Mouse (Mus musculus) G1E (cell line): ENCODE results near the gene Pcsk7. TPM values are rescaled to one million over a fixed set of nuclear protein-coding genes. Genes with fewer than 3 reads are reported as not detected.

Experiments
- ATAC-seq: 2 replicates; pipeline ENCODE4 v1.8.0; 2016; ENCODE audit warnings: mild to moderate bottlenecking; ENCODE audit not compliant: insufficient number of reproducible peaks, poor library complexity, low FRiP score, severe bottlenecking; ENCODE audit errors: extremely low read depth
- DNase-seq: peaks from one replicate; pipeline ENCODE4 v3.0.0; 2012; ENCODE audit warnings: low spot score
- H3K27me3 ChIP-seq: 2 replicates; pipeline ENCODE4 v1.6.1; 2012; ENCODE audit warnings: mild to moderate bottlenecking, low read length, inconsistent platforms; ENCODE audit not compliant: insufficient read depth
- H3K36me3 ChIP-seq: replicated peaks from 2 replicates; pipeline ENCODE3; 2012; ENCODE audit warnings: mild to moderate bottlenecking, inconsistent platforms
- H3K4me1 ChIP-seq: 2 replicates; pipeline ENCODE4 v1.6.1; 2012; ENCODE audit warnings: low read depth, low read length, inconsistent platforms, mixed read lengths; ENCODE audit not compliant: insufficient read depth
- H3K4me3 ChIP-seq: 2 replicates; pipeline ENCODE4 v1.5.1; 2012; ENCODE audit warnings: low read depth, mild to moderate bottlenecking, inconsistent platforms, low read length, moderate library complexity, mixed read lengths
- H3K9me3 ChIP-seq: replicated peaks from 2 replicates; pipeline ENCODE4 v1.6.1; 2012; ENCODE audit warnings: inconsistent platforms
- CTCF ChIP-seq: IDR thresholded peaks from 2 replicates; pipeline ENCODE4 v1.5.1; 2012; ENCODE audit warnings: low read depth, low read length, inconsistent platforms, mixed read lengths
- GATA1 ChIP-seq: IDR thresholded peaks from 2 replicates; pipeline ENCODE4 v1.6.1; 2012; ENCODE audit warnings: borderline replicate concordance, low read length, inconsistent platforms, mixed read lengths
- GATA2 ChIP-seq: IDR thresholded peaks from 2 replicates; pipeline ENCODE4 v1.6.1; 2012; ENCODE audit warnings: low read depth, low read length, inconsistent platforms, borderline replicate concordance
- POLR2AphosphoS5 ChIP-seq: IDR thresholded peaks from 2 replicates; pipeline ENCODE4 v1.6.1; 2012; ENCODE audit warnings: low read depth, low read length, inconsistent platforms; ENCODE audit not compliant: insufficient replicate concordance
- TAL1 ChIP-seq: conservative IDR thresholded peaks from 2 replicates; pipeline ENCODE4 v1.6.1; 2012; ENCODE audit warnings: low read depth, low read length, inconsistent platforms, mixed read lengths
- polyA plus RNA-seq: library from polyadenylated mRNA; stranded (reverse); fragments of >175 nt; gene quantifications from 2 replicates; pipeline ENCODE4 v1.2.3, GENCODE M21; 2012
- total RNA-seq, 2 experiments: library from RNA; stranded (forward) in 1 of 2; stranded (reverse) in 1 of 2; fragments of 200-1000 nt in 1 of 2; fragments of >200 nt in 1 of 2; fragmentation: Nextera tagmentation in 1 of 2; gene quantifications; 2 replicates each; pipeline ENCODE4 v1.2.3; 2014 to 2017

Pcsk7 gene
- total and polyA plus RNA-seq, 3 experiments, result 6.3 to 11.8 (median 7.1) TPM

DNA sequence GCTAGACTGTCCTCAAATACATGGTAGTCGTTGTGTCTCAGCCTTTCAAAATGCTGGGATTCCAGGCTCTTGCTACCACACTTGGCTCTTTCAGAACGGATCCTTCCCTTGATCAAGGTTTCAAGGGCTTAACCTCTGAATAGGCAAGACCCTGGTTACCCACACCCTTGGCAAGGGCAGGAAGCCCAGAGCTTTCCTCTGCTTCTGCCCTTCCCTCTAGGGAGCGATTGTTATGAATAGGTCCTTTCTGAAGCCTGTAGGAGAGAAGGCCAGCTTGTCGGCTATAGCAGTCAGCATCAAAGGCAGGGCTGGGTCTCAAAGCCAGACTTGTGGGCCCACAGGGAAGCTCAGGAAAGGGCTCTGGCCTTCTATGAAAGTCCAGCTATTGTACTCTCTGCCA, 52.6 kb downstream of the Pcsk7 start:
- TF ChIP-seq CTCF (no peak), TAL1 (no peak), GATA2 (no peak), POLR2AphosphoS5 (no peak), GATA1 (no peak)
- Histone ChIP-seq H3K27me3 (no peaks in the 10 kb centered on the region), H3K4me1 (peaks cover 27% of the 10 kb centered on the region), H3K9me3 (no peaks in the 10 kb centered on the region), H3K36me3 (peaks cover 59% of the 10 kb centered on the region), H3K4me3 (no peak overlapping the region)
- DNase-seq (no peak), ATAC-seq (no peak)

DNA sequence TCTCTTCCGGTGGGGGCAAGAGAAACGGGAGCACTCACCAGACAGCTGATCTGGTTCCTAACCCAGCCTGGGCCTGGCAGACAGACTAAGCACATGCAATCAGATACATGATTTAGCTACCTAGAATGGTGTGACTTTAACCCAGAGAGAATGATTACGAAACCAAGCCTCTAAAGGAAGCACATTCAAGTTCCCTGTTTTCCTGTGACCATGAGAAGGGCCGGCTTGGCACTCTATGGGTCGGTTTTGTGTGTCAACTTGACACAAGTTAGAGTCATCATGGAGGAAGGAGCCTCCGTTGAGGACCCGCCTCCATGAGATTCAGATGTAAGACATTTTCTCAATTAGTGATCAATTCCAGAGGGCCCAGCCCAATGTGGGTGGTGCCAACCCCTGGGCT, 53.4 kb downstream of the Pcsk7 start:
- Histone ChIP-seq H3K9me3 (no peaks in the 10 kb centered on the region), H3K4me1 (peaks cover 19% of the 10 kb centered on the region), H3K27me3 (no peaks in the 10 kb centered on the region), H3K36me3 (peaks cover 67% of the 10 kb centered on the region), H3K4me3 (no peak overlapping the region)
- DNase-seq, result no peak
- no peak for TF ChIP-seq POLR2AphosphoS5
- TF ChIP-seq TAL1, result no peak
- ATAC-seq, result no peak

DNA sequence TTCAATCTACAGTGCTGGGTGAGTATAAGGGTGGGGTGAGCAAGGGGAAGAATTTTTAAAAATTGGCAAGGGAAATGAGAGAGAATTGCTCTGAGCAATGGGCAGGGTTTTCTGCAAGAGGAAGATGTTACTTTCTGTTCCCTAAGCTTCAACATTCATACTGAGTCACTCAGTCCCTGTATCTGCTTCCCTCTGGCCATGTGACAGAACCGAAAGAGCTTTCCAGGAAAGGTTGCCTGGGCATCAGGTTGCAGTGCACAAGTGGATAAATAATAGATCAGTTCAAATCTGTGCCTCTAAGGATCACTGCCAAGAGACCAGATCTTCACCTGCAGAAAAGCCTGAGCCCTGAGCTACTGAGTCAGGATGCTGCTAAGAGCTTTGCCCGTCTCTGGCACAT, 55.6 kb downstream of the Pcsk7 start:
- H3K27me3 ChIP-seq, result no peaks in the 10 kb centered on the region
- DNase-seq (no peak), ATAC-seq (no peak)
- no peaks in the 10 kb centered on the region for H3K9me3 ChIP-seq
- H3K4me1 ChIP-seq, result peaks cover 8% of the 10 kb centered on the region; the same call in 1 of the 2 replicates
- TF ChIP-seq TAL1, result no peak
- TF ChIP-seq CTCF, result no peak
- H3K4me3 ChIP-seq, result no peak overlapping the region
- peaks cover 84% of the 10 kb centered on the region for H3K36me3 ChIP-seq

DNA sequence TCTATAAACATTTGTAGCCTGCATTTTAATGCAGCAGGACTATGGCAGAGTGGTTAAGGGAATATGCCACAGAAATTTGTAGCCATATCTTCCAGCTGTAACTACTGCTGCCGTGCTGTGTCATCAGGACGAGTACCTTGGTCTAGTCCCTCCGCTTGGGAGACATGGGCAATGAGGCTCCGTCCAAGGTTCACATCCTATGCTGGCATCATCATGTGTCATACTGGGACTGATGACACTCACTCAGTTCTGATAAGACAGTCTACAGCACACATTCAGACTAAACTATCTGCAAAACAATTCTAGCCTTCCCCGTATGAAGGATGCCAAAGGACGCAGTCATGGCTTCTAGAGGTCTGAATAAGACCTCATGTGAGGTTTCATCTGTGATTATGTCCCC, 57.3 kb downstream of the Pcsk7 start:
- Histone ChIP-seq H3K36me3 (peaks cover 93% of the 10 kb centered on the region), H3K9me3 (no peaks in the 10 kb centered on the region), H3K4me3 (no peak overlapping the region), H3K27me3 (no peaks in the 10 kb centered on the region), H3K4me1 (peaks cover 4% of the 10 kb centered on the region; the same call in 1 of the 2 replicates)
- no peak for TF ChIP-seq CTCF
- no peak for TF ChIP-seq GATA1
- TF ChIP-seq GATA2, result no peak
- TF ChIP-seq POLR2AphosphoS5, result no peak
- no peak for TF ChIP-seq TAL1
- ATAC-seq, result no peak
- no peak for DNase-seq

DNA sequence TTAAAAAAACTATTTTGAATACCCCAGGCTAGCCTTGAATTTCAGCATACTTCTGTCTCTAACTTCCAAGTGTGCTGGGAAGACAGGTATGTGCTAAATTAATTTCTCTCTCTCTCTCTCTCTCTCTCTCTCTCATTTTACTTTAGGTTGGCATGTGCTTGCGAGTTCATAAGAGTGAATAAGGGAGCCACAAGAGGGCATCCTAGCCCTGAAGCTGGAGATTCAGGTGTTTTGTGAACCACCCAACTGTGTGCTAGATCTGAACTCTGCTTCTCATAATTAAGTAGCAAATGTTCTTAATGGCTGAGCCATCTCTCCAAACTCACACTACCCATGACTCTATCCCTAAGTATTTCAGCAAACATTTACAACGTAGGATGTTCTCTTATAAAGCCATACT, 70.6 kb downstream of the Pcsk7 start:
- H3K4me1 ChIP-seq, result peaks cover 28% of the 10 kb centered on the region

More for the DNA sequence above, 70.6 kb downstream of the Pcsk7 start:
- DNase-seq, result no peak
- no peak for ATAC-seq
- TF ChIP-seq POLR2AphosphoS5 (no peak), CTCF (no peak), TAL1 (no peak), GATA1 (no peak), GATA2 (no peak)
- H3K9me3 ChIP-seq, result no peaks in the 10 kb centered on the region
- H3K36me3 ChIP-seq, result peaks cover 75% of the 10 kb centered on the region
- H3K4me3 ChIP-seq, result no peak overlapping the region
- H3K27me3 ChIP-seq, result no peaks in the 10 kb centered on the region

Other genes starting within 250 kb of the Pcsk7 start
- gene Cep164, start 77.8 kb upstream of the Pcsk7 start, total RNA-seq (2014; fragmentation: Nextera tagmentation), result 38.3 and 77.4 TPM in 2 replicates
- 17.1 and 21.9 TPM in 2 replicates for gene Cep164, start 77.8 kb upstream of the Pcsk7 start, total RNA-seq (2017)
- gene Cep164, start 77.8 kb upstream of the Pcsk7 start, polyA plus RNA-seq, result 95.3 and 106 TPM in 2 replicates
- gene Bace1, start 67.9 kb upstream of the Pcsk7 start, total RNA-seq (2014; fragmentation: Nextera tagmentation), result not detected in 2 replicates
- gene Bace1, start 67.9 kb upstream of the Pcsk7 start, total RNA-seq (2017), result 0.17 and 0.22 TPM in 2 replicates
- gene Bace1, start 67.9 kb upstream of the Pcsk7 start, polyA plus RNA-seq, result 0.06 and 0.07 TPM in 2 replicates
- 33.5 and 42.4 TPM in 2 replicates for gene Rnf214, start 414 bp downstream of the Pcsk7 start, total RNA-seq (2014; fragmentation: Nextera tagmentation)
- 22.4 and 31.7 TPM in 2 replicates for gene Rnf214, start 414 bp downstream of the Pcsk7 start, total RNA-seq (2017)
- 11.2 and 16.7 TPM in 2 replicates for gene Rnf214, start 414 bp downstream of the Pcsk7 start, polyA plus RNA-seq
- gene Tagln, start 29.6 kb downstream of the Pcsk7 start, total RNA-seq (2014; fragmentation: Nextera tagmentation), result not detected in 2 replicates
- gene Tagln, start 29.6 kb downstream of the Pcsk7 start, total RNA-seq (2017), result 0.38 TPM in 1 of 2 replicates, not detected in the other
- 0.03 and 0.07 TPM in 2 replicates for gene Tagln, start 29.6 kb downstream of the Pcsk7 start, polyA plus RNA-seq
- gene Sidt2, start 48.8 kb downstream of the Pcsk7 start, total RNA-seq (2014; fragmentation: Nextera tagmentation), result 54.4 and 78.3 TPM in 2 replicates
- gene Sidt2, start 48.8 kb downstream of the Pcsk7 start, total RNA-seq (2017), result 14.6 and 17.7 TPM in 2 replicates
- gene Sidt2, start 48.8 kb downstream of the Pcsk7 start, polyA plus RNA-seq, result 25.7 and 26.4 TPM in 2 replicates
- 61.1 and 65.5 TPM in 2 replicates for gene Pafah1b2, start 106.2 kb downstream of the Pcsk7 start, total RNA-seq (2014; fragmentation: Nextera tagmentation)
- gene Pafah1b2, start 106.2 kb downstream of the Pcsk7 start, total RNA-seq (2017), result 96.7 and 134 TPM in 2 replicates
- gene Pafah1b2, start 106.2 kb downstream of the Pcsk7 start, polyA plus RNA-seq, result 126 and 154 TPM in 2 replicates
- 99.0 and 111 TPM in 2 replicates for gene Sik3, start 106.3 kb downstream of the Pcsk7 start, total RNA-seq (2014; fragmentation: Nextera tagmentation)
- 30.1 and 30.5 TPM in 2 replicates for gene Sik3, start 106.3 kb downstream of the Pcsk7 start, total RNA-seq (2017)
- gene Sik3, start 106.3 kb downstream of the Pcsk7 start, polyA plus RNA-seq, result 41.8 and 49.1 TPM in 2 replicates